Comparison of ENCODE assay signal across 30 mouse cellular contexts in genomic region chr7:41573562-41573961, GRCm38 (mm10). TPM values are rescaled to one million over a fixed set of nuclear protein-coding genes. Genes with fewer than 3 reads are reported as not detected.
"Had no signal": no experiment of that assay in that cellular context is flagged by ENCODE, and none has a peak within 500 bp of the region (broad histone marks: within the 10 kb centered on the region; RNA-seq: fewer than 3 reads in every experiment).

TSS of gene Gm6871 (minus strand) at chr7:41573662.

RNA-seq across cellular contexts. Expression of gene Gm6871, which starts in this region (rescaled TPM):
- total RNA-seq: common myeloid progenitor, adult 5-6 weeks; forebrain, postnatal 0 days; gastrocnemius, adult 18-20 months; gastrocnemius, adult 2 months; gastrocnemius, adult 8-10 months; gastrocnemius, postnatal 10 days; gastrocnemius, postnatal 14 days; gastrocnemius, postnatal 25 days; gastrocnemius, postnatal 36 days; gastrocnemius, postnatal 4 days; granulocyte monocyte progenitor cell, adult 5-6 weeks; heart, adult 18-20 months; heart, adult 8-10 months had no signal
- polyA plus RNA-seq: cortical plate, adult 2 months; embryonic facial prominence, embryonic 10.5 days; embryonic facial prominence, embryonic 11.5 days; embryonic facial prominence, embryonic 12.5 days; embryonic facial prominence, embryonic 13.5 days; embryonic facial prominence, embryonic 14.5 days; embryonic facial prominence, embryonic 15.5 days; erythroblast, embryonic 14.5 days; forebrain, embryonic 10.5 days; forebrain, embryonic 11.5 days; forebrain, embryonic 12.5 days; forebrain, embryonic 13.5 days; forebrain, embryonic 14.5 days; forebrain, embryonic 15.5 days; forebrain, embryonic 16.5 days; forebrain, postnatal 0 days; frontal cortex, adult 2 months; heart, adult 2 months had no signal
